In the genomic region with DNA sequence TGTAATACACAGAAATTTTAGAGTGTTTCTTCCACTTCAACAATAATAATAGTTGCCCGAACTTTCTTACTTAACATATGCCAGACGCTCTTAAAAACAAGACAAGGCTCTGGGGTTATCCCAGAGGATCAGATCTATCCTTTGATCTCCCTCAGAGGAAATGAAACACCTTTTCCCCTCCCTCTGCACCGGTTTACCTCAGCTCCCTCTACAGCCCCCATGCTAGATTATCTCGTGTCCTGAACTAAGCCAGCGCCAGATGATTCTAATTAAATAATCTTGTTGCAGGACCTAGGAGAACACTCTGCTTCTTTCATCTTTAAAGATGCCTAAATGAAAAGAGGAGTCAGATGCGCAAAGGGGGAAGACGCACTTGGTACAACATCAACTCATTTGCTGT, we compare ENCODE assay signal across 23 mouse cellular contexts. TPM values are rescaled to one million over a fixed set of nuclear protein-coding genes. Genes with fewer than 3 reads are reported as not detected.
DNase-seq lines count a peak whose midpoint lies in the region; ATAC-seq lines count a peak whose summit lies in the region.
"Had no signal": no experiment of that assay in that cellular context is flagged by ENCODE, and none has a peak within 500 bp of the region (broad histone marks: within the 10 kb centered on the region; RNA-seq: fewer than 3 reads in every experiment).

No protein-coding gene starts in this region.

- DNase-seq in embryo, embryonic 11.5 days (ENCODE audit: low read depth, low spot score), result peak; percentile 5
- peak; percentile 71 for DNase-seq in forelimb bud, embryonic 11.5 days (ENCODE audit: low read depth, low spot score)
- no peak for DNase-seq in adrenal gland, postnatal 14 days
- no peak for DNase-seq in spleen, adult 18-20 months
- DNase-seq: adrenal gland, adult 2 months; adrenal gland, postnatal 36 days; cerebellum, adult 2 months; cerebellum, postnatal 10 days; gastrocnemius, postnatal 14 days; heart, adult 2 months had no signal

- no peaks in the 10 kb centered on the region for H3K36me3 ChIP-seq in limb, embryonic 13.5 days
- no peaks in the 10 kb centered on the region for H3K36me3 ChIP-seq in intestine, embryonic 16.5 days (ENCODE audit: control insufficient read depth, insufficient read depth, low read length)
- H3K36me3 ChIP-seq: embryonic facial prominence, embryonic 13.5 days; forebrain, embryonic 12.5 days; heart, embryonic 12.5 days; hindbrain, embryonic 10.5 days had no signal

- peak; percentile 83 for ATAC-seq in limb, embryonic 13.5 days (ENCODE audit: low FRiP score, low read depth)
- no peak for ATAC-seq in intestine, embryonic 16.5 days
- ATAC-seq: forebrain, embryonic 16.5 days had no signal

- no peaks in the 10 kb centered on the region for H3K27me3 ChIP-seq in limb, embryonic 13.5 days
- H3K27me3 ChIP-seq in intestine, embryonic 16.5 days (replicated peaks; ENCODE audit: control insufficient read depth, insufficient read depth, low read length), result no peaks in the 10 kb centered on the region
- H3K27me3 ChIP-seq: embryonic facial prominence, embryonic 13.5 days; forebrain, embryonic 12.5 days; heart, embryonic 12.5 days had no signal

- H3K27ac ChIP-seq in limb, embryonic 13.5 days, result no peak overlapping the region
- H3K27ac ChIP-seq in intestine, embryonic 16.5 days (ENCODE audit: low read length), result no peak overlapping the region
- H3K27ac ChIP-seq: embryonic facial prominence, embryonic 13.5 days; forebrain, embryonic 12.5 days; heart, adult 2 months; hindbrain, embryonic 10.5 days; hindbrain, embryonic 14.5 days had no signal

- no peaks in the 10 kb centered on the region for H3K9me3 ChIP-seq in limb, embryonic 13.5 days
- no peaks in the 10 kb centered on the region for H3K9me3 ChIP-seq in intestine, embryonic 16.5 days (ENCODE audit: control insufficient read depth, low read length)
- H3K9me3 ChIP-seq: embryonic facial prominence, embryonic 13.5 days; forebrain, embryonic 12.5 days; heart, embryonic 12.5 days; hindbrain, embryonic 10.5 days had no signal

- no peak overlapping the region; the same call in 1 of the 2 replicates for H3K4me2 ChIP-seq in limb, embryonic 13.5 days (replicated peaks)
- no peak overlapping the region for H3K4me2 ChIP-seq in intestine, embryonic 16.5 days (ENCODE audit: low read depth, low read length)
- H3K4me2 ChIP-seq: embryonic facial prominence, embryonic 13.5 days; forebrain, embryonic 12.5 days; heart, embryonic 12.5 days; hindbrain, embryonic 14.5 days had no signal

- H3K9ac ChIP-seq in limb, embryonic 13.5 days, result no peak overlapping the region
- H3K9ac ChIP-seq in intestine, embryonic 16.5 days (ENCODE audit: low read depth, low read length), result no peak overlapping the region
- H3K9ac ChIP-seq: embryonic facial prominence, embryonic 13.5 days; forebrain, embryonic 12.5 days; heart, embryonic 12.5 days; hindbrain, embryonic 14.5 days had no signal

- WGBS in limb, embryonic 13.5 days, result 14% methylated on average over 7 of the region's 7 CpGs
- WGBS in intestine, embryonic 16.5 days, result 72% methylated on average over 7 of the region's 7 CpGs

- no peak overlapping the region for H3K4me3 ChIP-seq in limb, embryonic 13.5 days
- H3K4me3 ChIP-seq in intestine, embryonic 16.5 days (ENCODE audit: low read length), result no peak overlapping the region
- H3K4me3 ChIP-seq: embryonic facial prominence, embryonic 13.5 days; forebrain, embryonic 12.5 days; heart, adult 2 months; heart, embryonic 12.5 days; hindbrain, embryonic 10.5 days had no signal

- H3K4me1 ChIP-seq in limb, embryonic 13.5 days, result peaks cover 5% of the 10 kb centered on the region; the same call in 1 of the 2 replicates
- no peaks in the 10 kb centered on the region for H3K4me1 ChIP-seq in intestine, embryonic 16.5 days (ENCODE audit: control insufficient read depth, insufficient read depth, low read length)
- H3K4me1 ChIP-seq: embryonic facial prominence, embryonic 13.5 days; forebrain, embryonic 12.5 days; heart, embryonic 12.5 days; hindbrain, embryonic 10.5 days had no signal

RNA-seq across cellular contexts. Expression of gene Pou1f1, which starts 6.1 kb away (rescaled TPM):
- 0.15 TPM in 1 of 2 replicates, not detected in the other for polyA plus RNA-seq in limb, embryonic 13.5 days (2015; fragmentation: Nextera tagmentation; extraction: Ambion mirVana)
- total RNA-seq in adrenal gland, postnatal 14 days (2021), result not detected in 2 replicates
- not detected in 2 replicates for polyA plus RNA-seq in intestine, embryonic 16.5 days (2015; fragmentation: Nextera tagmentation; extraction: Ambion mirVana)
- total RNA-seq: adrenal gland, adult 2 months; adrenal gland, postnatal 36 days; ES-E14; gastrocnemius, adult 18-20 months; gastrocnemius, postnatal 14 days; heart, adult 2 months; heart, postnatal 25 days had no signal
- polyA plus RNA-seq: adrenal gland, adult 2 months; cerebellum, adult 2 months; embryonic facial prominence, embryonic 13.5 days; forebrain, embryonic 12.5 days; forebrain, embryonic 16.5 days; gonadal fat pad, adult 2 months; heart, adult 2 months; heart, embryonic 12.5 days; heart, embryonic 16.5 days; hindbrain, embryonic 10.5 days; hindbrain, embryonic 14.5 days had no signal

RNA-seq across cellular contexts. Expression of gene Chmp2b, which starts 48.3 kb away (rescaled TPM):
- polyA plus RNA-seq in limb, embryonic 13.5 days (2015; fragmentation: Nextera tagmentation; extraction: Ambion mirVana), result 131 and 133 TPM in 2 replicates
- 50.3 and 61.0 TPM in 2 replicates for total RNA-seq in adrenal gland, postnatal 14 days (2021)
- 138 and 149 TPM in 2 replicates for polyA plus RNA-seq in intestine, embryonic 16.5 days (2015; fragmentation: Nextera tagmentation; extraction: Ambion mirVana)

Comparison
In these comparisons a context has a peak if more than half of its experiments do, and no peak if none do; other contexts are left out.
1. DNase-seq: peak in embryo, embryonic 11.5 days (single experiment) and forelimb bud, embryonic 11.5 days (single experiment); none in adrenal gland, postnatal 14 days (single experiment) and spleen, adult 18-20 months (0 of 2).